Mouse (Mus musculus): Measurements from ENCODE around the gene Gatad2a. TPM values are rescaled to one million over a fixed set of nuclear protein-coding genes. Genes with fewer than 3 reads are reported as not detected.

Gene Gatad2a
- polyA plus RNA-seq, 1 experiment from 2014 or later = 28.1 TPM

- H3K9ac ChIP-seq (replicated peaks; ENCODE audit: low read length) = no peak overlapping the region
- 66% methylated on average over 2 of the region's 2 CpGs for WGBS
- no peaks in the 10 kb centered on the region for H3K9me3 ChIP-seq (ENCODE audit: control insufficient read depth, low read length)
- peaks cover 50% of the 10 kb centered on the region for H3K36me3 ChIP-seq (ENCODE audit: control insufficient read depth, insufficient read depth, low read length)
- no peaks in the 10 kb centered on the region for H3K4me1 ChIP-seq (ENCODE audit: control insufficient read depth, insufficient read depth, low read length)
- no peak overlapping the region for H3K4me2 ChIP-seq (ENCODE audit: low read length)
- DNase-seq (no peak), ATAC-seq (ENCODE audit: low FRiP score, low TSS enrichment) (no peak)
- no peak overlapping the region for H3K4me3 ChIP-seq (replicated peaks; ENCODE audit: low read depth, low read length)
- no peak overlapping the region for H3K27ac ChIP-seq (replicated peaks; ENCODE audit: low read depth, low read length)
- no peaks in the 10 kb centered on the region for H3K27me3 ChIP-seq (ENCODE audit: control insufficient read depth, insufficient read depth, low read length)
Measured at GRCm38 (mm10) chr8:69861251-69861650, 134.9 kb downstream of the Gatad2a start.

GRCm38 (mm10) chr8:69860807-69861206 is 135.4 kb downstream of the Gatad2a start:
- Histone ChIP-seq H3K4me1 (ENCODE audit: control insufficient read depth, insufficient read depth, low read length) (no peaks in the 10 kb centered on the region), H3K36me3 (ENCODE audit: control insufficient read depth, insufficient read depth, low read length) (peaks cover 49% of the 10 kb centered on the region), H3K4me3 (replicated peaks; ENCODE audit: low read depth, low read length) (no peak overlapping the region), H3K9me3 (ENCODE audit: control insufficient read depth, low read length) (no peaks in the 10 kb centered on the region), H3K4me2 (ENCODE audit: low read length) (no peak overlapping the region), H3K27me3 (ENCODE audit: control insufficient read depth, insufficient read depth, low read length) (no peaks in the 10 kb centered on the region), H3K9ac (replicated peaks; ENCODE audit: low read length) (no peak overlapping the region), H3K27ac (replicated peaks; ENCODE audit: low read depth, low read length) (no peak overlapping the region)
- 53% methylated on average over 4 of the region's 4 CpGs for WGBS
- DNase-seq (peak; percentile 19), ATAC-seq (ENCODE audit: low FRiP score, low TSS enrichment) (no peak)

Other genes with a start within 250 kb of the Gatad2a start
- 9.6 and 10.6 TPM in 2 replicates for gene Zfp963, start 246.4 kb downstream of the Gatad2a start, polyA plus RNA-seq (2014; fragmentation: Nextera tagmentation; extraction: Ambion mirVana)
- gene Gm20422, start 221.5 kb downstream of the Gatad2a start, polyA plus RNA-seq (2014; fragmentation: Nextera tagmentation; extraction: Ambion mirVana) = not detected in 2 replicates
- 49.6 and 50.6 TPM in 2 replicates for gene Atp13a1, start 205.2 kb downstream of the Gatad2a start, polyA plus RNA-seq (2014; fragmentation: Nextera tagmentation; extraction: Ambion mirVana)
- 40.1 and 50.4 TPM in 2 replicates for gene Zfp866, start 205.2 kb downstream of the Gatad2a start, polyA plus RNA-seq (2014; fragmentation: Nextera tagmentation; extraction: Ambion mirVana)
- 26.0 and 33.2 TPM in 2 replicates for gene Gmip, start 187.7 kb downstream of the Gatad2a start, polyA plus RNA-seq (2014; fragmentation: Nextera tagmentation; extraction: Ambion mirVana)
- gene Lpar2, start 174.0 kb downstream of the Gatad2a start, polyA plus RNA-seq (2014; fragmentation: Nextera tagmentation; extraction: Ambion mirVana) = 1.2 TPM in 2 replicates
- gene Pbx4, start 163.9 kb downstream of the Gatad2a start, polyA plus RNA-seq (2014; fragmentation: Nextera tagmentation; extraction: Ambion mirVana) = 62.3 and 78.2 TPM in 2 replicates
- 3.1 and 4.6 TPM in 2 replicates for gene Cilp2, start 108.7 kb downstream of the Gatad2a start, polyA plus RNA-seq (2014; fragmentation: Nextera tagmentation; extraction: Ambion mirVana)
- 5.1 TPM in 2 replicates for gene Tssk6, start 94.2 kb downstream of the Gatad2a start, polyA plus RNA-seq (2014; fragmentation: Nextera tagmentation; extraction: Ambion mirVana)
- 170 and 211 TPM in 2 replicates for gene Ndufa13, start 93.8 kb downstream of the Gatad2a start, polyA plus RNA-seq (2014; fragmentation: Nextera tagmentation; extraction: Ambion mirVana)
- gene Yjefn3, start 93.7 kb downstream of the Gatad2a start, polyA plus RNA-seq (2014; fragmentation: Nextera tagmentation; extraction: Ambion mirVana) = 8.4 and 11.9 TPM in 2 replicates
- gene Mau2, start 46.4 kb upstream of the Gatad2a start, polyA plus RNA-seq (2014; fragmentation: Nextera tagmentation; extraction: Ambion mirVana) = 65.2 and 76.3 TPM in 2 replicates
- gene Sugp1, start 46.4 kb upstream of the Gatad2a start, polyA plus RNA-seq (2014; fragmentation: Nextera tagmentation; extraction: Ambion mirVana) = 49.2 and 52.7 TPM in 2 replicates
- gene Tm6sf2, start 76.5 kb upstream of the Gatad2a start, polyA plus RNA-seq (2014; fragmentation: Nextera tagmentation; extraction: Ambion mirVana) = 2.0 and 2.1 TPM in 2 replicates
- gene Hapln4, start 87.1 kb upstream of the Gatad2a start, polyA plus RNA-seq (2014; fragmentation: Nextera tagmentation; extraction: Ambion mirVana) = 1.2 and 1.3 TPM in 2 replicates
- 135 and 147 TPM in 2 replicates for gene Ncan, start 124.5 kb upstream of the Gatad2a start, polyA plus RNA-seq (2014; fragmentation: Nextera tagmentation; extraction: Ambion mirVana)
- gene Nr2c2ap, start 134.9 kb upstream of the Gatad2a start, polyA plus RNA-seq (2014; fragmentation: Nextera tagmentation; extraction: Ambion mirVana) = 25.8 and 43.4 TPM in 2 replicates
- 6.7 and 7.5 TPM in 2 replicates for gene Rfxank, start 142.8 kb upstream of the Gatad2a start, polyA plus RNA-seq (2014; fragmentation: Nextera tagmentation; extraction: Ambion mirVana)
- 64.2 and 71.2 TPM in 2 replicates for gene Borcs8, start 143.1 kb upstream of the Gatad2a start, polyA plus RNA-seq (2014; fragmentation: Nextera tagmentation; extraction: Ambion mirVana)
- 0.46 and 0.50 TPM in 2 replicates for gene Mef2b, start 143.3 kb upstream of the Gatad2a start, polyA plus RNA-seq (2014; fragmentation: Nextera tagmentation; extraction: Ambion mirVana)
- 31.2 and 40.7 TPM in 2 replicates for gene Tmem161a, start 176.0 kb upstream of the Gatad2a start, polyA plus RNA-seq (2014; fragmentation: Nextera tagmentation; extraction: Ambion mirVana)
- 5.1 and 5.6 TPM in 2 replicates for gene Slc25a42, start 215.9 kb upstream of the Gatad2a start, polyA plus RNA-seq (2014; fragmentation: Nextera tagmentation; extraction: Ambion mirVana)
- 87.9 and 88.9 TPM in 2 replicates for gene Sugp2, start 237.8 kb upstream of the Gatad2a start, polyA plus RNA-seq (2014; fragmentation: Nextera tagmentation; extraction: Ambion mirVana)
- gene Armc6, start 238.1 kb upstream of the Gatad2a start, polyA plus RNA-seq (2014; fragmentation: Nextera tagmentation; extraction: Ambion mirVana) = 82.5 and 115 TPM in 2 replicates

Measured in midbrain, embryonic 14.5 days (tissue).